13 mouse cellular contexts compared by ENCODE assay signal in genomic region chr14:30238807-30239206, GRCm38 (mm10).
DNase-seq lines count a peak whose midpoint lies in the region.
"Had no signal": no experiment of that assay in that cellular context is flagged by ENCODE, and none has a peak within 500 bp of the region (broad histone marks: within the 10 kb centered on the region; RNA-seq: fewer than 3 reads in every experiment).

No protein-coding gene starts in this region.

- DNase-seq in heart, adult 11 months, result peak; percentile 66
- no peak for DNase-seq in heart, postnatal 25 days (ENCODE audit: low spot score)
- DNase-seq in testis, postnatal 10 days (ENCODE audit: low spot score), result peak; percentile 25
- no peak for DNase-seq in testis, postnatal 14 days (ENCODE audit: low spot score)
- no peak for DNase-seq in kidney, postnatal 14 days
- DNase-seq: adrenal gland, adult 8-10 months; adrenal gland, postnatal 14 days; adrenal gland, postnatal 36 days; B cell, adult 2 months; cerebellum, adult 11-12 months; cerebellum, adult 2 months; cerebellum, adult 9-10 months; cerebellum, postnatal 10 days had no signal

- intact Hi-C loops in heart, postnatal 25 days (cut with DNase I), result no loop called here

Comparison
In these comparisons a context has a peak if more than half of its experiments do, and no peak if none do; other contexts are left out.
1. DNase-seq: peak in heart, adult 11 months (single experiment) and testis, postnatal 10 days (single experiment); none in heart, postnatal 25 days (single experiment), testis, postnatal 14 days (single experiment) and kidney, postnatal 14 days (single experiment).